Mouse (Mus musculus) embryonic fibroblast, embryonic 13.5 days (primary cell): ENCODE measurements around the gene Slc6a9. TPM values are rescaled to one million over a fixed set of nuclear protein-coding genes. Genes with fewer than 3 reads are reported as not detected.

Experiments used
- H3K27ac ChIP-seq: 2 replicates; pipeline ENCODE4 v1.5.1; 2012; ENCODE audit warnings: low read length, control low read depth, inconsistent platforms; ENCODE audit not compliant: insufficient read depth
- H3K4me1 ChIP-seq: 2 replicates; pipeline ENCODE4 v1.6.1; 2011; ENCODE audit warnings: low read length; ENCODE audit not compliant: control insufficient read depth, insufficient read depth
- H3K4me3 ChIP-seq: 2 replicates; pipeline ENCODE4 v1.5.1; 2011; ENCODE audit warnings: mild to moderate bottlenecking, control low read depth, low read length; ENCODE audit not compliant: insufficient read depth
- CTCF ChIP-seq: IDR thresholded peaks from 2 replicates; pipeline ENCODE4 v1.5.1; 2011; ENCODE audit warnings: mild to moderate bottlenecking, control low read depth, low read length, moderate library complexity, borderline replicate concordance; ENCODE audit not compliant: insufficient read depth
- POLR2A ChIP-seq: IDR thresholded peaks from 2 replicates; pipeline ENCODE4 v1.6.1; 2011; ENCODE audit warnings: low read depth, mild to moderate bottlenecking, control low read depth, low read length, moderate library complexity
- polyA plus RNA-seq: library from polyadenylated mRNA; stranded (reverse); fragments of >200 nt; gene quantifications from 2 replicates; pipeline ENCODE4 v1.2.4, GENCODE M21; 2011; ENCODE audit warnings: low read depth; ENCODE audit not compliant: missing spikeins, insufficient read length

Slc6a9 gene
- polyA plus RNA-seq, 1 experiment, result 44.0 TPM

- H3K27ac ChIP-seq, result no peak overlapping the region
- TF ChIP-seq CTCF (no peak), POLR2A (no peak)
- no peak overlapping the region for H3K4me3 ChIP-seq
- H3K4me1 ChIP-seq, result no peaks in the 10 kb centered on the region
These were observed 61.0 kb downstream of the Slc6a9 start for GRCm38 (mm10) chr4:117895339-117895738.

GRCm38 (mm10) chr4:117896031-117896430 lies 61.7 kb downstream of the Slc6a9 start:
- Histone ChIP-seq H3K4me3 (no peak overlapping the region), H3K4me1 (no peaks in the 10 kb centered on the region), H3K27ac (no peak overlapping the region)
- TF ChIP-seq POLR2A (no peak), CTCF (no peak)

- H3K4me1 ChIP-seq, result no peaks in the 10 kb centered on the region
- TF ChIP-seq CTCF, result no peak
- TF ChIP-seq POLR2A, result no peak
These were observed 63.8 kb downstream of the Slc6a9 start for GRCm38 (mm10) chr4:117898111-117898510.

GRCm38 (mm10) chr4:117904094-117904493 lies 69.8 kb downstream of the Slc6a9 start:
- H3K27ac ChIP-seq, result no peak overlapping the region
- no peak for TF ChIP-seq CTCF
- no peak for TF ChIP-seq POLR2A
- no peak overlapping the region for H3K4me3 ChIP-seq
- H3K4me1 ChIP-seq, result peaks cover 5% of the 10 kb centered on the region; the same call in 1 of the 2 replicates

More at GRCm38 (mm10) chr4:117898111-117898510, 63.8 kb downstream of the Slc6a9 start:
- no peak overlapping the region for H3K4me3 ChIP-seq
- no peak overlapping the region for H3K27ac ChIP-seq

GRCm38 (mm10) chr4:117904761-117905160 lies 70.5 kb downstream of the Slc6a9 start:
- no peak overlapping the region for H3K27ac ChIP-seq
- no peak for TF ChIP-seq CTCF
- no peak for TF ChIP-seq POLR2A
- H3K4me1 ChIP-seq, result peaks cover 5% of the 10 kb centered on the region; the same call in 1 of the 2 replicates
- no peak overlapping the region for H3K4me3 ChIP-seq

GRCm38 (mm10) chr4:117906196-117906595 lies 71.9 kb downstream of the Slc6a9 start:
- H3K4me3 ChIP-seq, result no peak overlapping the region
- no peak for TF ChIP-seq CTCF
- TF ChIP-seq POLR2A, result no peak
- H3K4me1 ChIP-seq, result peaks cover 5% of the 10 kb centered on the region; the same call in 1 of the 2 replicates
- H3K27ac ChIP-seq, result no peak overlapping the region

GRCm38 (mm10) chr4:117908834-117909453 lies 74.6 kb downstream of the Slc6a9 start:
- Histone ChIP-seq H3K4me1 (peaks cover 5% of the 10 kb centered on the region), H3K27ac (no peak overlapping the region), H3K4me3 (no peak overlapping the region)
- TF ChIP-seq CTCF (no peak), POLR2A (no peak)

GRCm38 (mm10) chr4:117912131-117912561 lies 77.8 kb downstream of the Slc6a9 start:
- Histone ChIP-seq H3K4me1 (no peaks in the 10 kb centered on the region; the same call in 1 of the 2 replicates), H3K27ac (no peak overlapping the region)
- no peak for TF ChIP-seq CTCF
- TF ChIP-seq POLR2A, result no peak

GRCm38 (mm10) chr4:117912685-117913273 lies 78.5 kb downstream of the Slc6a9 start:
- Histone ChIP-seq H3K4me1 (no peaks in the 10 kb centered on the region; the same call in 1 of the 2 replicates), H3K27ac (no peak overlapping the region), H3K4me3 (no peak overlapping the region)
- TF ChIP-seq CTCF (no peak), POLR2A (no peak)

More at GRCm38 (mm10) chr4:117912131-117912561, 77.8 kb downstream of the Slc6a9 start:
- no peak overlapping the region for H3K4me3 ChIP-seq

- no peaks in the 10 kb centered on the region; the same call in 1 of the 2 replicates for H3K4me1 ChIP-seq
- H3K27ac ChIP-seq, result no peak overlapping the region
- peak overlapping the region; percentile 82 for H3K4me3 ChIP-seq
- no peak for TF ChIP-seq CTCF
- TF ChIP-seq POLR2A, result no peak
These were observed 79.1 kb downstream of the Slc6a9 start for GRCm38 (mm10) chr4:117913421-117913820.
